In genomic region chr17:64956506-64956905, GRCm38 (mm10) we compare ENCODE assay signal across 19 mouse cellular contexts.
A peak's percentile ranks its signal among the peaks of the same experiment; 100 is the strongest.
DNase-seq lines count a peak whose midpoint lies in the region; TF ChIP-seq lines count a peak whose summit lies in the region.
"Had no signal": no experiment of that assay in that cellular context is flagged by ENCODE, and none has a peak within 500 bp of the region (broad histone marks: within the 10 kb centered on the region; RNA-seq: fewer than 3 reads in every experiment).

No protein-coding gene starts in this region.

- intact Hi-C loops in left cerebral cortex, postnatal 4 days (cut with DNase I) = no loop called here
- intact Hi-C loops in left cerebral cortex, adult 2 months (cut with DNase I) = loop anchor here (10.0 kb wide), 1 partner anchor 218 kb away; no protein-coding TSS in a partner anchor
- intact Hi-C loops in left cerebral cortex, postnatal 36 days (cut with DNase I) = no loop called here

- no peak for TF ChIP-seq CTCF in left cerebral cortex, adult 2 months (IDR thresholded peaks at IDR 0.05)

- H3K27ac ChIP-seq in left cerebral cortex, adult 2 months = peak overlapping the region; percentile 78
- H3K27ac ChIP-seq: embryonic facial prominence, embryonic 12.5 days; forebrain, embryonic 15.5 days; heart, adult 2 months; hindbrain, embryonic 10.5 days; hindbrain, embryonic 14.5 days had no signal

- peak; percentile 37 for DNase-seq in left cerebral cortex, adult 11 months (ENCODE audit: low spot score)
- DNase-seq in left cerebral cortex, postnatal 4 days = no peak
- peak; percentile 29 to 35 for DNase-seq in right cerebral cortex, adult 2 months (ENCODE audit: low spot score in 2 of 2)
- no peak for DNase-seq in right cerebral cortex, postnatal 14 days
- DNase-seq in left cerebral cortex, adult 2 months (ENCODE audit: extremely low spot score in 1 of 2, low spot score in 2 of 2) = no peak
- peak; percentile 12 to 32 for DNase-seq in left cerebral cortex, postnatal 36 days (ENCODE audit: low spot score in 2 of 2)
- DNase-seq in kidney, adult 9 months = no peak
- DNase-seq in embryo, embryonic 10.5 days (ENCODE audit: low spot score) = no peak
- DNase-seq: adrenal gland, adult 2 months; adrenal gland, postnatal 25 days; cerebellum, adult 2 months; cerebellum, postnatal 10 days; gastrocnemius, postnatal 14 days; heart, adult 2 months had no signal

- H3K4me3 ChIP-seq in left cerebral cortex, adult 2 months = no peak overlapping the region
- H3K4me3 ChIP-seq: embryonic facial prominence, embryonic 12.5 days; forebrain, embryonic 15.5 days; heart, adult 2 months; heart, embryonic 12.5 days; hindbrain, embryonic 10.5 days had no signal

Comparison
In these comparisons a context has a peak if more than half of its experiments do, and no peak if none do; other contexts are left out.
1. DNase-seq: peak in left cerebral cortex, adult 11 months (single experiment), right cerebral cortex, adult 2 months (2 of 2) and left cerebral cortex, postnatal 36 days (2 of 2); none in left cerebral cortex, postnatal 4 days (single experiment), right cerebral cortex, postnatal 14 days (single experiment), left cerebral cortex, adult 2 months (0 of 2), kidney, adult 9 months (single experiment) and embryo, embryonic 10.5 days (single experiment).